26 mouse cellular contexts compared by ENCODE assay signal in genomic region chr16:52263751-52264150, GRCm38 (mm10).
"Had no signal": no experiment of that assay in that cellular context is flagged by ENCODE, and none has a peak within 500 bp of the region (broad histone marks: within the 10 kb centered on the region; RNA-seq: fewer than 3 reads in every experiment).

No protein-coding gene starts in this region.

- H3K9ac ChIP-seq: heart, embryonic 12.5 days; hindbrain, embryonic 12.5 days; hindbrain, embryonic 14.5 days; intestine, embryonic 15.5 days; limb, embryonic 12.5 days; liver, embryonic 13.5 days; liver, embryonic 15.5 days; liver, postnatal 0 days had no signal

- H3K4me3 ChIP-seq: gastrocnemius, adult 2 months; heart, embryonic 10.5 days; heart, embryonic 12.5 days; hindbrain, embryonic 10.5 days; hindbrain, embryonic 12.5 days; intestine, embryonic 15.5 days; layer of hippocampus, adult 2 months; left cerebral cortex, adult 2 months; limb, embryonic 10.5 days; limb, embryonic 12.5 days; liver, embryonic 13.5 days; liver, embryonic 15.5 days had no signal

- H3K9me3 ChIP-seq: heart, embryonic 10.5 days; heart, embryonic 12.5 days; hindbrain, embryonic 10.5 days; hindbrain, embryonic 12.5 days; intestine, embryonic 15.5 days; limb, embryonic 10.5 days; limb, embryonic 12.5 days; liver, embryonic 13.5 days; liver, embryonic 15.5 days had no signal

- DNase-seq: gastrocnemius, adult 2 months; gastrocnemius, postnatal 10 days; gastrocnemius, postnatal 25 days; heart, adult 18-20 months; heart, postnatal 10 days; heart, postnatal 4 days; kidney, postnatal 14 days; kidney, postnatal 4 days; liver; liver, embryonic 13.5 days; liver, postnatal 0 days had no signal

- H3K4me1 ChIP-seq: heart, embryonic 10.5 days; heart, embryonic 12.5 days; hindbrain, embryonic 12.5 days; intestine, embryonic 15.5 days; limb, embryonic 10.5 days; limb, embryonic 12.5 days; liver, embryonic 13.5 days; liver, embryonic 15.5 days had no signal

- H3K36me3 ChIP-seq: hindbrain, embryonic 10.5 days; hindbrain, embryonic 12.5 days; intestine, embryonic 15.5 days; limb, embryonic 10.5 days; limb, embryonic 12.5 days; liver, embryonic 13.5 days; liver, embryonic 15.5 days had no signal

- H3K4me2 ChIP-seq: heart, embryonic 12.5 days; hindbrain, embryonic 12.5 days; hindbrain, embryonic 14.5 days; intestine, embryonic 15.5 days; limb, embryonic 12.5 days; liver, embryonic 11.5 days; liver, embryonic 13.5 days; liver, embryonic 15.5 days had no signal

- ATAC-seq: hindbrain, embryonic 16.5 days; inflammation-experienced regulatory T-cells, adult 6 months; intestine, embryonic 15.5 days; intestine, postnatal 0 days; liver, postnatal 0 days had no signal

- H3K27ac ChIP-seq: gastrocnemius, adult 2 months; heart, embryonic 10.5 days; hindbrain, embryonic 10.5 days; hindbrain, embryonic 12.5 days; hindbrain, embryonic 14.5 days; intestine, embryonic 15.5 days; layer of hippocampus, adult 2 months; left cerebral cortex, adult 2 months; limb, embryonic 10.5 days; limb, embryonic 12.5 days; liver, embryonic 13.5 days; liver, embryonic 15.5 days had no signal

- H3K27me3 ChIP-seq: heart, embryonic 12.5 days; hindbrain, embryonic 12.5 days; intestine, embryonic 15.5 days; limb, embryonic 12.5 days; liver, embryonic 13.5 days; liver, embryonic 15.5 days had no signal
